Mouse (Mus musculus): ENCODE measurements at regions not wholly inside any gene's neighbourhood (a gene's known extent, or its start where the extent isn't known, plus 50 kb on each side); places are given as distances from the start of the nearest gene placed in this dataset.

DNA sequence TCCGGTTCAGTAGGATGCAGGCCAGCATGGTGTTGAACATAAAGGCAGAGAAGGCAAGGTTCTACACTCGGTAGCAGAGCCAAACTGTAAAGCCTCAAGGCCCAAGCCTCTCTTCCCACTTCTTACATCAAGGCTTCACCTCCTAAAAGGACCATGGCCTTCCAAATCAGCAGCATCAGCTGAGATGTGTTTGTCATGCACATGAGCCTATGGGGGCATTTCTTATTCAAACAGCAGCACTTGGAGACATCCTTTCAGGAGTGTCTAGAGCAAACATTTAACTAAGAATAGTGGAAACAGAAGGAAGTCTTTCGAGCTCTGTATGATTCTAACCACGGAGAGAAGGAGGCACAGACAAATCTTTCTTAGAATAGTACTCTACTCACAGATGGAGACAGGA is 115.0 kb upstream of the Rap2b start:
- no peak for ATAC-seq (replicated peaks; ENCODE audit: low FRiP score, low TSS enrichment, poor library complexity, severe bottlenecking)

DNA sequence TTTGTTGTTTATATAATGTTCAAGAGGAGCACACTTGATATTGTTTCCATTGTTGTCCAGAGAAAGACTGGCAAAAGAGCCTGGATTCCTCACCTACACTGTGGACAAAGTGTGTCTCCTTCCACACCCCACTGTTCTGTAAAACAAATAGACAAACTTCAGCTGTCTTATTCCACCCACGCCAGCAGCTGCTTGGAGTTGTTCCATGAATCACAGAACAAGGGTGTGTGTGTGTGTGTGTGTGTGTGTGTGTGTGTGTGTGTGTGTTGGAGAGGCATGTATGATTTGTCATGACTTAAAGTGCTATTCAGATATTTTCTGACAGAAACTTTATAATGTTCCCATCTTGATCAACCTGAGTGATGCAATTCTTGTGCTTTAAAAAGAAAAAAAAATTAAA is 114.1 kb upstream of the Rap2b start:
- no peak for ATAC-seq (replicated peaks; ENCODE audit: low FRiP score, low TSS enrichment, poor library complexity, severe bottlenecking)

DNA sequence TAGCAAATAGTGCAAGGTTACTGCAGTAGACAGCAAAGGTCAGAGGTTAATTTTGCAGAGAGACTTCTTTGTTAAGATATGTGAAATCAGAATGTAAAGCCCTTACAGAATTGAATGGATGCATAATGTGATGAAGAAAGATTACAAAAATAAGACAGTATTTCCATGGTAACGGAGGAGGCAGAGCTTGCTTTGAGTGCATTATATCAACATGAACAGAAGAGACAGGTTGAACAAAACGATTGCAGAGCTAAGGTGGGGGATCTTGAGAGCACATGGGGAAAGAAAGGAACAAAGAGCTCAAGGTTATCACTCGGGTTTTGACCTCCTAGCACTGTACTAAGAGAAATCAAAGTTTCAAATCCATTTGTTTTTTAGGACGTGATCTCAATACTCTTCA is 106.2 kb upstream of the Rap2b start:
- no peak for ATAC-seq (replicated peaks; ENCODE audit: low FRiP score, low TSS enrichment, poor library complexity, severe bottlenecking)

DNA sequence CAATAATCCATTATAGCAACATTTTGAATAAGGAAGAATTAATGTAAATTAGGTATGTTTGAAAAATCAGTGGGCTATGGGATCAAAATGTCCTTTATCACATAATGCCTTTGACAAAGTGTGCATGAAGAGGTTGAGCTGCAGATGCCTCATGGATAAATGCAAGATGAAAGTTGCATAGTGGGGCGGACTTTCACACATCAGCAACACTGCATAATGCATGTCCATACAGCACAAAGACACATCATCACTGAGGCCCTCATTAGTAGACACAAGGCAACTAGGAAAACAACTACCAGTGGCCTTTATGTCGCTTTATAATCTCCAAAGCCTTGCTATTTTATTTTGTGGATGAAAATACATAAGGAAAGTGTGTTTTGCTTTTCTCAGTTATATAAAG is 105.8 kb upstream of the Rap2b start:
- no peak for ATAC-seq (replicated peaks; ENCODE audit: low FRiP score, low TSS enrichment, poor library complexity, severe bottlenecking)

DNA sequence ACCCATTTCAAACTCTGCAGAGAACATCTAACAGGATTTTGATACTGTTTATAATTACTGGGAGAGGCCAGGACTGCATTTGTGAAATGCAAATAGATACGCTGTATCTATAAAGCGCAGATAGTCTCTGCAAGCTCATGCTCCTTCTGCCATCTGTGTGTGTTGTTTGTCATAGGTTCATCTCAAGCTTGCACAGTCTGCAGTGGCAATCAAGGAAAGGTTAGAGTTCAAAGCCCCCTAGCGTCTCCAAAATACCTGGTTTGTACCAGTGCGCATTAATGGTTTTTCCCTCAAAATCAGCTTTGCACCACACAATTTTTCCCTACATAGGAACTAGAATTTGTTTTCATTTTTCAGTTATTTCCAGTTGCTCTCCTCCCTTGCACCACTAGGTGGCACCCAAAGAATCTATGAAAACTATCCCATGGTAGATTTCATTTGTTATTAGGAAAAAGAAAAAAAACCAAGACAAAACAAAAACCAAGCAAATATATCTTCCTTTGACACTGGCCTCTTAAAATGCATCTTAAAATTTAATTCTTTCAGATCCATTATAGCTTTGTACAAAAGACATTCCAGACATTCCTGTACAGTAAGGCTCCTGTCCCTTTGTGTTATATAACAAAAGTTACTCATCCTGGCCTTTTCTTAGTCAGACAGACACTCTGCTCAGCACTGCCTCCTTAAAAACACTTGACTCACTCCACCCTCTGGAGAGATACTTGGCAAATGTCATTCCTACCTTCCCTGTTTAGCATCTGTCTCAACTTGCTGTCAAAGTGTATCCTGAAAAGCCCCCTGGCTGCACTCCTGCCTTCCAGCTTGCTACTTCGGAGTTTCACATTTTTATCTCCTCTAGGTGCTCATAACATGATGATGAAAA is 92.7 kb upstream of the Rap2b start:
- no peak; the same call in 1 of the 2 replicates for ATAC-seq (replicated peaks; ENCODE audit: low FRiP score, low TSS enrichment, poor library complexity, severe bottlenecking)

DNA sequence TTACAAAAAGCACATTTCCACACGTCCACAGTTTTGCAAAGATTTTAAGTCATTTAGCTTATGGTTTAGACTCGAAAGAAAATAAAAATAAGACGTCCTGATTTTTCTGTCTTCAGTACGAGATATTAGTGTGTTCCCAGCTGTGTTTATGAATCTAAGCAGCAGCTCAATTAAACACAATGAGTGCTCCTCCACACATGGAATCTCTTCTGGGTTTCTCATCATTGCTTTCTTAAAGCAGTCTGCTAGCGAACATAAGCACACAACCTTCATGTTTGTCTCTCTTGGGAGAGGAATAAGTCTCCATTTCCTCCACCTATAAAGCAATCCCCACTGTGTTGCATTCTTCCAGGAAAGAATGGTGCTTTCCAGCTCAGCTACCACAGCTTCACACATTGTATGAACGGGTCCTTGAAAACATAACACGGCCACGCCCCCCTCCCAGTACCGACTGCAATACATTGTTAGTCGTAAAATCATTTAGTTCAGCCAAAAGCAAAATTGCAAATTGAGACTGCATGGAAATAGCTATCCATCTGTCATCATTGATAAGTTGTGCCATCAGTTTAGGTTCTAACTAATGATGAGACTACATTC is 75.4 kb upstream of the Rap2b start:
- ATAC-seq (replicated peaks; ENCODE audit: low FRiP score, low TSS enrichment, poor library complexity, severe bottlenecking) = no peak

DNA sequence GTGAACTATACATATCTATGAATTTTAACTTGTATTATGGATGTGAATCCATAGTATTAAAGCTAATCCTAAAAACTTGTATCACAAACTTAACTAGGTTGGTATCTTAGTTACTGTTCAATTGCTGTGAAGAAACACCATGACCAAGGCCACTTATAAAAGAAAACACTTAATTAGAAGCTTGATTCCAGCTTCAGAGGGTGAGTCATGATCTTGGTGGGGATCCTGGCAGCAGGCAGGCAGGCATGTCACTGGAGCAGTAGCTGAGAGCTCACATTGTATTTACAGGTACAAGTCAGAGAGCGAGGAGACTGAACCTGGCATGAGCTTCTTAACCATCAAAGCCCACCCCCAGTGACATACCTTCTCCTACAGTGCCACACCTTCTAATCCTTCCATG is 73.2 kb upstream of the Rap2b start:
- ATAC-seq (replicated peaks; ENCODE audit: low FRiP score, low TSS enrichment, poor library complexity, severe bottlenecking) = no peak

DNA sequence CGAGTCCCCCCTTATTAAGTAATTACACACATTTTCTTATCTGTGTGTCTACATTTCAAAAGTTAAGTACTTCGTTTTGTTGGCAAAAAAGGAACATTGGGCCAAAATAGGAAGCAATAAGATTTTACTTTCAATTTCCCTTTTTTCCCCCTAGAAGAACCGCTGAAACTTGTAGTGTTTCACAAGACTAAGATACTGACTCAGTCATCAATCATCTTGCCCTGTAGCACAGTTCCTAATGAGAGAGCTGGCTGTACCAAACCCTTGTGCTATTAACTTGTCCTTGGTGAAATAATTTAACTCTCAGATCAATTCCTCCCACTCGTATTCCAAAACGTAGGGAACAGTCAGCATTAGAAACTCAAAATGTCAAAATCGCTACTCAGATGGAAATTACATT is 66.6 kb upstream of the Rap2b start:
- no peak for ATAC-seq (replicated peaks; ENCODE audit: low FRiP score, low TSS enrichment, poor library complexity, severe bottlenecking)

DNA sequence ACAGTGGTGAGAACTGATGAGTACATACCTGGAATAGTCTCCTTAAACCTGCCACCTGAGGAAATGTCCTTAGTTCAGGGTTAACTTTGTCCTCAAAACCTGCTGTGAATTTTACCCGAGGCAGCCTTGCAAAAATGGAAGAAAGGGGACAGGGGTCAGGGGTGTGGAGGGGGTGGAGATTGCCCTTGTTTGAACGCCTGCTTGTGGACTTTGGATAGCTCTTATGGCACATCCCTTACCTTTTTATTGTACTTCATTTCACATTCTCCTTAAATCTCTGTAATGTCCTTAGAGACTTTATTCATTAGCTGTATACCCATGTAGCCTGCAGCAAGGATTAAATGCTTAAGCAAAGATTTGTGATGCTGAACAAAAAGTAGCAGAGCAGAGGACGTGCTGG is 64.1 kb upstream of the Rap2b start:
- ATAC-seq (replicated peaks; ENCODE audit: low FRiP score, low TSS enrichment, poor library complexity, severe bottlenecking) = no peak

DNA sequence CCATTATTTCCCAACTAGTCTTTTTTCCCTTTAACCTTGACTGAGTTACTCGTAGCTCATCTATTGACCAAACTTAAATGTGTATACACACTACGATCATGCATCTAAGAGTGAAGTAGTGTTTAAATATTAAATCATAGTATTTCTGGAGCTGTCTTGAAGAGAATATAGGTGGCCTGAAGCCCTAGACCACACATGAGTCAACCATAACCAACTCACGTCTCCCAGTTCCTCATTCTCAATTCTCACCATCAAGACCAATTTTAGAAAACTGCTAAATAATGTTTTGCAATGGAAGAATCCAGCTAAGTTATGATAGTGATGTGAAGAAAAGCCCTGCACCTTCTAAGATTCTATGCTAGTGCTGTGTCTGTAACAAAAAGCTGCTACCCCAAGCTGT is 59.2 kb upstream of the Rap2b start:
- no peak for ATAC-seq (replicated peaks; ENCODE audit: low FRiP score, low TSS enrichment, poor library complexity, severe bottlenecking)

DNA sequence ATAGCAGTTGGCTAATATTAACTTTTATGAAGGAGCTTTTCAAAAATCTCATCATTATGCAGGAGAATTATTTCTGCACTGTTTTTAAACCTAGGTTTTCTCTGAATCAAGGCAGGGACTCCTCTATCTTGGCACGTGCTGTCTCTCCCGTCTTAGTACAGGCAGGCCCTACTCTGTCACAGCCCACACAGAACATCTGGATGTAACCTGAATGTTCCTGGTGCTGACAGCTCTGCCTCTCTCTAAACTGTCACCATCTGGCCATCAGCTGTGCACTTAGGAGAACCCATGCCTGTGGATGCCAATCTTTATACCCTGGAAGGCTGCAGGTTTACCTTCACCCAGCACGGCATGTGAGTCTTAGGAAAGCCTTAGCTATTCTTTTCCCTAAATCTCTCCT is 58.0 kb upstream of the Rap2b start:
- ATAC-seq (replicated peaks; ENCODE audit: low FRiP score, low TSS enrichment, poor library complexity, severe bottlenecking) = no peak

DNA sequence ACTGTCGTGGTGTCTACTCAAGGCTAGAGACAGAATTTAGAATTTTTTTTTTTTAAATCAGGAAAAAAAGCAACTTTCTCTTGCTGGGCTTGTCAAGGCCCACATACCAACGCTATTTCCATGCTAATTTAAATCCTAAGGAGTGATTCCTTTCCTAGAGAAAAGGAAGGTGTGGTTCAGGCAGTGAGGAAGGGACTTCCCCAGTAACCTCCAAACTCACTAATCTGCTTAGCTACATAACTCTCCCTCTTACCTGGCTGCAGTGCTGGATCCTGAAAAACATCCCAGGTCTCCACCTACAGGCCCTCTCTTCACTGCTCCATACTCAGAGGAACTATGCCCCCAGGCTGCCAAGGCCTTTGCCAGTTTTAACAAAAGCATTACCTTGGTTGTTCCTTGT is 55.1 kb upstream of the Rap2b start:
- ATAC-seq (replicated peaks; ENCODE audit: low FRiP score, low TSS enrichment, poor library complexity, severe bottlenecking) = no peak

DNA sequence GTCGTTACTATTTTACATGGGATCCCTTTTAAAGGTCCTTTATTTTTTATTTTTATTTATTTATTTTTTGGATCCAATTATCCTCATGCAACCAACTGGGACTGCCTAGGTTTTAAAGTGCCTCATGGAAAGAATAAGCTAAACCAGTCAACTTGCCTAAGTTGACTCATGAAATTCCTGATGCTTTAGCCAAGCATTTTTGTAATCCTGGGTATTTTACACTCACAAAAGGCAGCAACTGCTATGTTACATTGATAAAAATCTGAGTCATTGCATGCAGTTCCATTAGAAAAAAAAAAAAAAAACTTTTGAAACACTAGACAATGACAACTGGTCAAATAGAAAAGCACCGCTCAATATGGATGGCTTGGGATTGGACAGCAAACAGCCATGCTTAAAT is 52.7 kb upstream of the Rap2b start:
- ATAC-seq (replicated peaks; ENCODE audit: low FRiP score, low TSS enrichment, poor library complexity, severe bottlenecking) = no peak

DNA sequence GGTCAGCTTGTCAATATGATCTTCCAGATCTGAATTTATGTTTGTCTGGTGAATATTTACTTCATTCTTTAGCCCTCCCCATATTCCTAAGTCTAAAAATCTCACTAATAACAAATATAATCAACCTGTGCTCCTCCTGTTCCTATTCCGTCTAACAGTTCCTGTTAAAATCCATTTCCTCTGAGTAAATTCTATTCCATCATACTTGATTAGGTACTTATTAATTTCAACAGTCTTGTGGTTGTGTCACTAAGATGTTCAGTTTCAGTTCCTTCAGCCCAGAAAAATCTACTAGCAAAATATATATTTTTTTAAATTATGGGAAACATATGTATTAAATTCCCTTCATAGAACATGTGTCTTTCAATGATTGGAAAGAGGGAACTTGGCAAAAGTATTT is 52.2 kb upstream of the Rap2b start:
- no peak for ATAC-seq (replicated peaks; ENCODE audit: low FRiP score, low TSS enrichment, poor library complexity, severe bottlenecking)

Measured in megakaryocyte-erythroid progenitor cell, adult 5-6 weeks (primary cell).